10 mouse cellular contexts compared by ENCODE assay signal in the genomic region with DNA sequence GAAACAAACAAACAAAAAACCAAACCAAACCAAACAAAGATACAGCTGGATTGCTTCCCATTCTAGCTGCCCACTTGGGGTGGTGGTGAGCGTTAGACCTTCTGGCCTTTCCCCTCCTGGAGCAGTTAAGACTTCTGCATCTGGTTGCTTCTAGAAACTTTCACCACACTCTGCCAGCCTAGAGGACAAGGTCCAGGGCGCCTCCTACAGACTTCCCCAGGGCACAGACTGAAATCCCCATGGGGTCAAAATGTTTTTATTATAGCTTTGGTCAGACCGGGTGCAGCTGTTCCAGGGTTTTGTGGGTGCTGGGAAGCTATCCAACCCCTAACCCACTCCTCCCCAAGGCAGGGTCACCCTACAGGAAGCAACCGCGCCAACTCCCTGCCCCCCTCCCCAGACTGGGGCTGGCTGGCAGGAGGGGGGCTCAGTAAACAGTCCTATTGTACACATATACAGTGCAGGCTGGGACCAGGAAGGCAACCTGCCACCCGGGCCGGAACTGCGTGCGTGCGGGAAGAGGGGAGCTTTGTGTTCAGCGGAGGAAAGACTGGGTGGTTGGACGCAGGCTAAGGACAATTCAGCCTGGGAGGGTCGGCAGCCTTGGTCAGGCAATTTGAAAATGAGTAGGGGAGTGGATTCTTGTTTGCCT. TPM values are rescaled to one million over a fixed set of nuclear protein-coding genes. Genes with fewer than 3 reads are reported as not detected.
DNase-seq lines count a peak whose midpoint lies in the region; ATAC-seq and TF ChIP-seq lines count a peak whose summit lies in the region.
"Had no signal": no experiment of that assay in that cellular context is flagged by ENCODE, and none has a peak within 500 bp of the region (broad histone marks: within the 10 kb centered on the region; RNA-seq: fewer than 3 reads in every experiment).

No protein-coding gene starts in this region.

- no peak overlapping the region for H3K9ac ChIP-seq in heart, adult 2 months (ENCODE audit: low read depth, low read length)
- H3K9ac ChIP-seq in intestine, embryonic 16.5 days (ENCODE audit: low read depth, low read length): no peak overlapping the region
- 0 out of 2 replicates have a peak overlapping the region, but pooled peaks have one; percentile 25 for H3K9ac ChIP-seq in neural tube, embryonic 14.5 days (replicated peaks; ENCODE audit: low read depth, low read length)

- peaks cover 30% of the 10 kb centered on the region for H3K4me1 ChIP-seq in heart, embryonic 10.5 days
- H3K4me1 ChIP-seq in heart, adult 2 months (ENCODE audit: control insufficient read depth, insufficient read depth, low read length): no peaks in the 10 kb centered on the region
- H3K4me1 ChIP-seq in megakaryocyte, embryonic 14.5 days: peaks cover 70% of the 10 kb centered on the region
- H3K4me1 ChIP-seq in intestine, embryonic 16.5 days (ENCODE audit: control insufficient read depth, insufficient read depth, low read length): peaks cover 4% of the 10 kb centered on the region; the same call in 1 of the 2 replicates
- H3K4me1 ChIP-seq in neural tube, embryonic 14.5 days (ENCODE audit: control insufficient read depth, insufficient read depth, low read length): peaks cover 10% of the 10 kb centered on the region

- no peaks in the 10 kb centered on the region for H3K79me2 ChIP-seq in heart, adult 2 months (replicated peaks; ENCODE audit: control insufficient read depth, insufficient read depth, low read length)

- peak overlapping the region; percentile 6; the same call in 1 of the 2 replicates for H3K27ac ChIP-seq in heart, embryonic 10.5 days
- H3K27ac ChIP-seq in heart, adult 2 months: no peak overlapping the region
- no peak overlapping the region for H3K27ac ChIP-seq in intestine, embryonic 16.5 days (ENCODE audit: low read length)
- no peak overlapping the region for H3K27ac ChIP-seq in neural tube, embryonic 14.5 days (ENCODE audit: low read depth, low read length)

- no peaks in the 10 kb centered on the region for H3K9me3 ChIP-seq in heart, embryonic 10.5 days
- H3K9me3 ChIP-seq in megakaryocyte, embryonic 14.5 days: no peaks in the 10 kb centered on the region
- no peaks in the 10 kb centered on the region for H3K9me3 ChIP-seq in intestine, embryonic 16.5 days (ENCODE audit: control insufficient read depth, low read length)
- no peaks in the 10 kb centered on the region for H3K9me3 ChIP-seq in neural tube, embryonic 14.5 days (ENCODE audit: control insufficient read depth, low read length)

- WGBS in heart, embryonic 10.5 days: 36% methylated on average over 13 of the region's 13 CpGs
- WGBS in heart, adult 2 months: 33% methylated on average over 13 of the region's 13 CpGs
- 24% methylated on average over 13 of the region's 13 CpGs for WGBS in intestine, embryonic 16.5 days
- WGBS in neural tube, embryonic 14.5 days: 28% methylated on average over 13 of the region's 13 CpGs

- H3K4me3 ChIP-seq in heart, embryonic 10.5 days: no peak overlapping the region
- H3K4me3 ChIP-seq in heart, adult 2 months: no peak overlapping the region
- H3K4me3 ChIP-seq in megakaryocyte, embryonic 14.5 days (replicated peaks): peak overlapping the region; percentile 66
- no peak overlapping the region for H3K4me3 ChIP-seq in intestine, embryonic 16.5 days (ENCODE audit: low read length)
- H3K4me3 ChIP-seq in neural tube, embryonic 14.5 days (ENCODE audit: low read depth, low read length): no peak overlapping the region

- no peak for DNase-seq in heart, embryonic 10.5 days (ENCODE audit: low spot score)
- DNase-seq in heart, adult 2 months: no peak
- DNase-seq in retina, postnatal 1 day: no peak
- DNase-seq in cerebellum, postnatal 10 days: no peak
- DNase-seq: heart, adult 18-20 months had no signal

- intact Hi-C loops in heart, adult 2 months (cut with DNase I): no loop called here

- TF ChIP-seq EP300 in heart, adult 2 months (IDR thresholded peaks at IDR 0.05; ENCODE audit: insufficient read depth, low read depth, low read length): no peak

- no peak for TF ChIP-seq CTCF in heart, adult 2 months (IDR thresholded peaks at IDR 0.05)

- no peaks in the 10 kb centered on the region for H3K36me3 ChIP-seq in heart, embryonic 10.5 days
- no peaks in the 10 kb centered on the region for H3K36me3 ChIP-seq in heart, adult 2 months (ENCODE audit: control insufficient read depth, insufficient read depth, low read length)
- H3K36me3 ChIP-seq in megakaryocyte, embryonic 14.5 days (replicated peaks; ENCODE audit: low read length): no peaks in the 10 kb centered on the region
- H3K36me3 ChIP-seq in intestine, embryonic 16.5 days (ENCODE audit: control insufficient read depth, insufficient read depth, low read length): no peaks in the 10 kb centered on the region
- H3K36me3 ChIP-seq in neural tube, embryonic 14.5 days (ENCODE audit: control insufficient read depth, insufficient read depth, low read length): no peaks in the 10 kb centered on the region

- no peak overlapping the region for H3K4me2 ChIP-seq in intestine, embryonic 16.5 days (ENCODE audit: low read depth, low read length)
- no peak overlapping the region for H3K4me2 ChIP-seq in neural tube, embryonic 14.5 days (ENCODE audit: low read depth, low read length)

- no peak for TF ChIP-seq POLR2A in heart, adult 2 months (IDR thresholded peaks at IDR 0.05; ENCODE audit: insufficient read depth, low read depth, low read length)

- H3K27me3 ChIP-seq in heart, embryonic 10.5 days (ENCODE audit: insufficient read depth, poor library complexity, severe bottlenecking): peaks cover 94% of the 10 kb centered on the region
- H3K27me3 ChIP-seq in heart, adult 2 months (ENCODE audit: control insufficient read depth, insufficient read depth, low read length): peaks cover 9% of the 10 kb centered on the region; the same call in 1 of the 2 replicates
- peaks cover 91% of the 10 kb centered on the region for H3K27me3 ChIP-seq in megakaryocyte, embryonic 14.5 days (replicated peaks)
- peaks cover 9% of the 10 kb centered on the region for H3K27me3 ChIP-seq in intestine, embryonic 16.5 days (replicated peaks; ENCODE audit: control insufficient read depth, insufficient read depth, low read length)
- peaks cover 14% of the 10 kb centered on the region for H3K27me3 ChIP-seq in neural tube, embryonic 14.5 days (ENCODE audit: control insufficient read depth, insufficient read depth, low read length)

- ATAC-seq in megakaryocyte, adult 5-6 weeks (ENCODE audit: poor library complexity, severe bottlenecking): no peak
- 0 out of 2 replicates have a peak, but pooled peaks have one; percentile 40 for ATAC-seq in intestine, embryonic 16.5 days
- ATAC-seq in neural tube, embryonic 14.5 days (ENCODE audit: low read depth): peak; percentile 39; the same call in 1 of the 2 replicates

RNA-seq across cellular contexts. Expression of a gene that starts 7.3 kb away (rescaled TPM):
- polyA plus RNA-seq in heart, embryonic 10.5 days (2016; fragmentation: Nextera tagmentation; extraction: Ambion mirVana): 0.34 and 0.98 TPM in 2 replicates
- total RNA-seq in heart, adult 2 months (2021): not detected
- polyA plus RNA-seq in heart, adult 2 months (2012; rRNA removed): 0.10 TPM in 1 of 2 replicates, not detected in the other
- polyA plus RNA-seq in megakaryocyte, embryonic 14.5 days (2012; ENCODE audit: insufficient read depth, low replicate concordance): not detected in 2 replicates
- total RNA-seq in megakaryocyte, adult 5-6 weeks (2015): not detected in 2 replicates
- total RNA-seq in megakaryocyte, adult 5-6 weeks (2017): not detected in 2 replicates
- polyA plus RNA-seq in intestine, embryonic 16.5 days (2015; fragmentation: Nextera tagmentation; extraction: Ambion mirVana): 0.53 and 2.3 TPM in 2 replicates
- polyA plus RNA-seq in neural tube, embryonic 14.5 days (2014; fragmentation: Nextera tagmentation; extraction: Ambion mirVana): 5.6 and 6.8 TPM in 2 replicates
- total RNA-seq: heart, adult 18-20 months had no signal
- polyA plus RNA-seq: spleen, adult 2 months had no signal

RNA-seq across cellular contexts. Expression of a gene that starts 14.2 kb away (rescaled TPM):
- polyA plus RNA-seq in heart, embryonic 10.5 days (2016; fragmentation: Nextera tagmentation; extraction: Ambion mirVana): 7.7 and 12.1 TPM in 2 replicates
- under 1 TPM; 0.10 to 0.32 TPM for total RNA-seq in heart, adult 2 months (2021)
- 0.18 and 0.32 TPM in 2 replicates for polyA plus RNA-seq in heart, adult 2 months (2012; rRNA removed)
- polyA plus RNA-seq in megakaryocyte, embryonic 14.5 days (2012; ENCODE audit: insufficient read depth, low replicate concordance): 11.5 and 18.4 TPM in 2 replicates
- total RNA-seq in megakaryocyte, adult 5-6 weeks (2015): 22.1 and 24.9 TPM in 2 replicates
- 23.2 and 25.4 TPM in 2 replicates for total RNA-seq in megakaryocyte, adult 5-6 weeks (2017)
- 6.8 and 7.4 TPM in 2 replicates for polyA plus RNA-seq in intestine, embryonic 16.5 days (2015; fragmentation: Nextera tagmentation; extraction: Ambion mirVana)
- polyA plus RNA-seq in neural tube, embryonic 14.5 days (2014; fragmentation: Nextera tagmentation; extraction: Ambion mirVana): 0.84 and 0.88 TPM in 2 replicates

RNA-seq across cellular contexts. Expression of a gene that starts 38.4 kb away (rescaled TPM):
- polyA plus RNA-seq in heart, embryonic 10.5 days (2016; fragmentation: Nextera tagmentation; extraction: Ambion mirVana): 0.05 and 0.09 TPM in 2 replicates
- under 1 TPM; 0.08 to 0.30 TPM for total RNA-seq in heart, adult 2 months (2021)
- 0.18 TPM in 2 replicates for polyA plus RNA-seq in heart, adult 2 months (2012; rRNA removed)
- polyA plus RNA-seq in megakaryocyte, embryonic 14.5 days (2012; ENCODE audit: insufficient read depth, low replicate concordance): not detected in 2 replicates
- total RNA-seq in megakaryocyte, adult 5-6 weeks (2015): 0.18 and 0.49 TPM in 2 replicates
- total RNA-seq in megakaryocyte, adult 5-6 weeks (2017): 0.49 TPM in 1 of 2 replicates, not detected in the other
- 0.09 and 0.38 TPM in 2 replicates for polyA plus RNA-seq in intestine, embryonic 16.5 days (2015; fragmentation: Nextera tagmentation; extraction: Ambion mirVana)
- 0.17 and 0.88 TPM in 2 replicates for polyA plus RNA-seq in neural tube, embryonic 14.5 days (2014; fragmentation: Nextera tagmentation; extraction: Ambion mirVana)

RNA-seq across cellular contexts. Expression of a gene that starts 54.2 kb away (rescaled TPM):
- not detected in 2 replicates for polyA plus RNA-seq in heart, embryonic 10.5 days (2016; fragmentation: Nextera tagmentation; extraction: Ambion mirVana)
- not detected for total RNA-seq in heart, adult 2 months (2021)
- polyA plus RNA-seq in heart, adult 2 months (2012; rRNA removed): not detected in 2 replicates
- polyA plus RNA-seq in megakaryocyte, embryonic 14.5 days (2012; ENCODE audit: insufficient read depth, low replicate concordance): not detected in 2 replicates
- total RNA-seq in megakaryocyte, adult 5-6 weeks (2015): not detected in 2 replicates
- not detected in 2 replicates for total RNA-seq in megakaryocyte, adult 5-6 weeks (2017)
- polyA plus RNA-seq in intestine, embryonic 16.5 days (2015; fragmentation: Nextera tagmentation; extraction: Ambion mirVana): not detected in 2 replicates
- 0.17 TPM in 1 of 2 replicates, not detected in the other for polyA plus RNA-seq in neural tube, embryonic 14.5 days (2014; fragmentation: Nextera tagmentation; extraction: Ambion mirVana)
- total RNA-seq: heart, adult 18-20 months had no signal
- polyA plus RNA-seq: spleen, adult 2 months had no signal

RNA-seq across cellular contexts. Expression of a gene that starts 58.1 kb away (rescaled TPM):
- 0.62 and 0.93 TPM in 2 replicates for polyA plus RNA-seq in heart, embryonic 10.5 days (2016; fragmentation: Nextera tagmentation; extraction: Ambion mirVana)
- total RNA-seq in heart, adult 2 months (2021): not detected
- polyA plus RNA-seq in heart, adult 2 months (2012; rRNA removed): 0.18 and 0.20 TPM in 2 replicates
- polyA plus RNA-seq in megakaryocyte, embryonic 14.5 days (2012; ENCODE audit: insufficient read depth, low replicate concordance): not detected in 2 replicates
- not detected in 2 replicates for total RNA-seq in megakaryocyte, adult 5-6 weeks (2015)
- not detected in 2 replicates for total RNA-seq in megakaryocyte, adult 5-6 weeks (2017)
- polyA plus RNA-seq in intestine, embryonic 16.5 days (2015; fragmentation: Nextera tagmentation; extraction: Ambion mirVana): 0.26 and 0.91 TPM in 2 replicates
- polyA plus RNA-seq in neural tube, embryonic 14.5 days (2014; fragmentation: Nextera tagmentation; extraction: Ambion mirVana): 2.1 and 2.4 TPM in 2 replicates
- total RNA-seq: heart, adult 18-20 months had no signal
- polyA plus RNA-seq: spleen, adult 2 months had no signal
